Mouse (Mus musculus) bone marrow, adult 2 months (tissue): ENCODE results near the gene Kctd19. TPM values are rescaled to one million over a fixed set of nuclear protein-coding genes. Genes with fewer than 3 reads are reported as not detected.

Experiments
- H3K27ac ChIP-seq: fragments of 200-500 bp; 2 replicates; pipeline ENCODE4 v1.5.1; 2012; ENCODE audit warnings: low read depth, mild to moderate bottlenecking, control low read depth, inconsistent platforms, low read length; ENCODE audit not compliant: control insufficient read depth, poor library complexity, insufficient read depth
- H3K4me1 ChIP-seq: fragments of 200-500 bp; 2 replicates; pipeline ENCODE4 v1.6.1; 2011; ENCODE audit warnings: low read length; ENCODE audit not compliant: control insufficient read depth, insufficient read depth
- H3K4me3 ChIP-seq: fragments of 200-500 bp; replicated peaks from 2 replicates; pipeline ENCODE3; 2011; ENCODE audit warnings: mild to moderate bottlenecking, low read depth, low read length, control low read depth; ENCODE audit not compliant: control insufficient read depth
- CTCF ChIP-seq: fragments of 200-500 bp; IDR thresholded peaks from 2 replicates; pipeline ENCODE4 v1.5.1; 2011; ENCODE audit warnings: low read length, control low read depth; ENCODE audit not compliant: control insufficient read depth, insufficient read depth
- POLR2A ChIP-seq: fragments of 200-500 bp; IDR thresholded peaks from 2 replicates; pipeline ENCODE4 v1.6.1; 2011; ENCODE audit warnings: low read depth, mild to moderate bottlenecking, control low read depth, low read length, borderline replicate concordance; ENCODE audit not compliant: control insufficient read depth
- WGBS: fragments of 180-500 bp; shearing (Covaris S2); methylation state at CpG from one replicate; pipeline ENCODE4 v1.1.7; 2018; 5-methylcytosine and 5-hydroxymethylcytosine counted together
- polyA plus RNA-seq: library from polyadenylated mRNA; stranded (reverse); fragments of >200 nt; gene quantifications from 2 replicates; pipeline ENCODE4 v1.2.4, GENCODE M21; 2011; ENCODE audit warnings: low replicate concordance; ENCODE audit not compliant: missing spikeins, insufficient read depth, insufficient read length

Gene Kctd19
- polyA plus RNA-seq, 1 experiment: not detected

GRCm38 (mm10) chr8:105408331-105408730 is 5.0 kb downstream of the Kctd19 start:
- no peak overlapping the region for H3K27ac ChIP-seq
- H3K4me3 ChIP-seq: no peak overlapping the region
- 59% methylated on average over 7 of the region's 7 CpGs for WGBS
- H3K4me1 ChIP-seq: no peaks in the 10 kb centered on the region
- TF ChIP-seq POLR2A: no peak

- 83% methylated on average over 10 of the region's 10 CpGs for WGBS
- H3K27ac ChIP-seq: no peak overlapping the region
- no peak overlapping the region for H3K4me3 ChIP-seq
- TF ChIP-seq POLR2A (no peak), CTCF (no peak)
- H3K4me1 ChIP-seq: no peaks in the 10 kb centered on the region
These were observed 6.9 kb downstream of the Kctd19 start for GRCm38 (mm10) chr8:105406416-105406815.

GRCm38 (mm10) chr8:105404496-105404895 is 8.8 kb downstream of the Kctd19 start:
- TF ChIP-seq POLR2A (no peak), CTCF (no peak)
- Histone ChIP-seq H3K4me3 (no peak overlapping the region), H3K27ac (no peak overlapping the region), H3K4me1 (no peaks in the 10 kb centered on the region)
- WGBS: 75% methylated on average over 1 of the region's 1 CpGs

- TF ChIP-seq CTCF (no peak), POLR2A (no peak)
- 72% methylated on average over 8 of the region's 8 CpGs for WGBS
- H3K4me1 ChIP-seq: no peaks in the 10 kb centered on the region
These were observed 9.8 kb downstream of the Kctd19 start for GRCm38 (mm10) chr8:105403467-105403866.

GRCm38 (mm10) chr8:105400016-105400415 is 13.3 kb downstream of the Kctd19 start:
- no peak overlapping the region for H3K4me3 ChIP-seq
- no peak overlapping the region for H3K27ac ChIP-seq
- 84% methylated on average over 5 of the region's 5 CpGs for WGBS
- TF ChIP-seq CTCF (no peak), POLR2A (no peak)
- no peaks in the 10 kb centered on the region for H3K4me1 ChIP-seq

More at GRCm38 (mm10) chr8:105403467-105403866, 9.8 kb downstream of the Kctd19 start:
- Histone ChIP-seq H3K4me3 (no peak overlapping the region), H3K27ac (no peak overlapping the region)

GRCm38 (mm10) chr8:105397747-105398146 is 15.6 kb downstream of the Kctd19 start:
- Histone ChIP-seq H3K4me1 (no peaks in the 10 kb centered on the region), H3K27ac (no peak overlapping the region), H3K4me3 (no peak overlapping the region)
- WGBS: 34% methylated on average over 3 of the region's 3 CpGs
- TF ChIP-seq POLR2A (no peak), CTCF (0 out of 2 replicates have a peak, but pooled peaks have one; percentile 15)

- H3K4me1 ChIP-seq: no peaks in the 10 kb centered on the region
- no peak overlapping the region for H3K27ac ChIP-seq
- WGBS: 66% methylated on average over 7 of the region's 7 CpGs
- no peak overlapping the region for H3K4me3 ChIP-seq
- no peak for TF ChIP-seq CTCF
- no peak for TF ChIP-seq POLR2A
These were observed 19.4 kb downstream of the Kctd19 start for GRCm38 (mm10) chr8:105393915-105394314.

GRCm38 (mm10) chr8:105393089-105393787 is 20.1 kb downstream of the Kctd19 start:
- no peaks in the 10 kb centered on the region for H3K4me1 ChIP-seq
- H3K27ac ChIP-seq: no peak overlapping the region
- no peak overlapping the region for H3K4me3 ChIP-seq
- WGBS: 58% methylated on average over 12 of the region's 12 CpGs
- TF ChIP-seq CTCF: no peak
- no peak for TF ChIP-seq POLR2A

- H3K4me1 ChIP-seq: no peaks in the 10 kb centered on the region
- no peak overlapping the region for H3K27ac ChIP-seq
- WGBS: 69% methylated on average over 6 of the region's 6 CpGs
- no peak overlapping the region for H3K4me3 ChIP-seq
- TF ChIP-seq CTCF (no peak), POLR2A (no peak)
These were observed 24.2 kb downstream of the Kctd19 start for GRCm38 (mm10) chr8:105389096-105389495.
